Mouse (Mus musculus): ENCODE results near the gene Nhsl2.

The Nhsl2 gene

DNA sequence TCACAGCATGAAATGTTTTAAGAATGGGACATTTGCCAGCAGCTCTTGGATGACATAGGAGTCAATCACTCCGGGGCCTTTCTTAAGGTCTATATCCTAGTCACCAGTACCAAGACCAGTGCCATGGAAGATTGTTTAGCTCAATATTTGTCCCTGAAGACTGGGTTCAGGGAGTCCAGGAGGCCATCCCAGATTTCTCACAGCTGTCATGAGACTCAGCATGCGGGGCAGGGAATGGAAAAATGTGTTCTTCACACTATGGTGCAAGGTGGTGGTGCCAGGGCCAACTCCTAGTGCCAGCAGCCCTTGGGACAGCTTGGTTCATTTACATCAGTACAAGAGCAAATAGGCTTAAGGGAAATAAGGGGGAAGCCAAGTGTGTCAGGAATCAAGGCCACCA, 131.4 kb downstream of the Nhsl2 start:
- in situ Hi-C loops (cut with MboI, MseI) = loop anchor here in 1 of 2 experiments (10.0 kb wide), 1 partner anchor 1816 kb away; no protein-coding TSS in a partner anchor

- in situ Hi-C loops (cut with MboI, MseI) = loop anchor here in 1 of 2 experiments (10.0 kb wide), 1 partner anchor 1817 kb away; no protein-coding TSS in a partner anchor
Measured at GRCm38 (mm10) chrX:101981450-101981849, 132.3 kb downstream of the Nhsl2 start.

DNA sequence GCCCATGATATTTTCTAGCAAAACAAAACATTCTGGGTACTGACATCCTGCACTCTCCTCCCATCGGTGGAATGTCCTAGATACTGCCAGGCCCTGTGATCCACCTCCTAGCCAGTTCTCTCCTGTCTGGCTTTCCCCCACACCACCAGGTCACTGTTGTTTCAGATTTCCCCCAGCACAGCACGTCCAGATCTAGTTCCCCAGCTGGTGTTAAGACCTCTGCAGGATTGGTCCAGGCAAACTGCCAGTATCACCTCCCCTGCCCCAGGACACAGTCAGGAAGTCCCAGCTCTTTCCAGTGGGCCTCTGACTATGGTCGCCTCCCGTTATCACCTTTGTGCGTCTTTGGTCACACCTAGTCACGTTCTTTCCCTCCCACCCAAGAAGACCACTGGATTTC, 134.5 kb downstream of the Nhsl2 start:
- in situ Hi-C loops (cut with MboI, MseI) = loop anchor here in 1 of 2 experiments (10.0 kb wide), 1 partner anchor 1819 kb away; no protein-coding TSS in a partner anchor

DNA sequence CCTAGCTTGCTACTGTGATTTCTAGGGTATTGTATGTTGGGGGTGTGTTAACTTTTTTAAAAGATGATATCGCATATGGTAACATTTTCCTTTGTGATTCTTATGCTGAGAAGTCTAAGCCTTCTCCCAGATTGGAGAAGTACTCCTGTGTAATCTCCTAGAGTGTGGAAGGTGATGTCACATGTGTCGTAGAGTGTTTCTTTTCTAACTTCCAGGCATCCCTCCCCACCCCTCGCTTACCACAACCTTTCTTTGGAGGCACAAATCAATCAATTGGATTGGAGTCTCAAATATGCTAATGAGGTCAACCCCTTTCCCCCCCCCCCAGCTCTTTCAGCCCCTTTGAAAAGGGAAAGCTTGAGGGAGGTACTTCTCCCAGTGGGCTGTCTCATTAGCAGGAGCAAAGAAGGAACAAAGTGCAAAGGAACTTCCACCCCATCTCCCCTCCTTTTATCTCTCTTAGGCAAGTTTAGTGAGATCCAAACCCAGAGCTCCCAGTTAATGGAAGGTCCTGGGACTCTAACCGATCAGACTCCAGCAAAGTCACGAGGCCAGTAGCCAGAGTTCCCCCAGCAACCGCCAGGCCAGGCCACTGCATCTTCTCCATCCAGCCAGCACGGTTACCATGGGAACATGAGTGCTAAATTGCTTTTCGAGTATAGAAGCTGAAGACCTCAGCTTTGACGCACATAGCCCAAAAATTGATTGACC, 137.6 kb downstream of the Nhsl2 start:
- in situ Hi-C loops (cut with MboI, MseI) = loop anchor here in 1 of 2 experiments (10.0 kb wide), 1 partner anchor 1822 kb away; no protein-coding TSS in a partner anchor

DNA sequence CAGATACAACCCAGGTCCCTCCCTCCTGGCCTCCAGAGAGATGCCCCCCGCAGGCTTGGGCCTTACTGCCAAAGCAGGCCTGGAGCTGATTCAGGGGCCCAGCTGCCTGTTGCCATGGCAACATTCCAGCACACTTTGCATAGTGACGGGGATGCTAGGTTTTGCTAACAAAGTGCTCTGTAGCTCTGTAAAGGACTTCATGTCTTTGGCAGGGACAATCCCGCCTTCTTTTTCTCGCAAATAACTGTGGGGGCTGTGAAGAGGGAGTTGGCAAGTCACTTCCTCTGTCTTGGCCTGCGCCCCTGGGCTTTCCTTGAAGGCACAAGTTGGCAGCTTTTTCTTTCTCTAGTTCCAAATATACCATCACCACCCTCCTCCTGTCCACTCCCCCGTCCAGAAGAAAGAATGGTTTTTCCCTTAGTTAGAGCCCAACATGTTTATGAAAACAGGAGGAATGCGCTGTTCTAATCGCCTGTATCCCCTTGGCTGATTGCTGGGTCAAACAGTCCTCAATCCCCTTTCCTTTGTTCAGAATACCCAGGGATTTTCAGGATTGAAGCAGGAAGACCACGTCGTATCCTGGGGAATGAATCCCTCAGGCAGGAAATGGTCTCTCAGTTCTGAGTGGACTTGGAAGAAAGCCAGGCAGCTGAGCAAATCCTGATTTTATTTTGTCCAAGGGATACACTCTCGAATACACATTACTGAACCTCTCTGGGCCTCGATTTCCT, 144.8 kb downstream of the Nhsl2 start:
- in situ Hi-C loops (cut with MboI, MseI) = no loop called here

GRCm38 (mm10) chrX:101996726-101997125, 147.5 kb downstream of the Nhsl2 start:
- in situ Hi-C loops (cut with MboI, MseI) = no loop called here

DNA sequence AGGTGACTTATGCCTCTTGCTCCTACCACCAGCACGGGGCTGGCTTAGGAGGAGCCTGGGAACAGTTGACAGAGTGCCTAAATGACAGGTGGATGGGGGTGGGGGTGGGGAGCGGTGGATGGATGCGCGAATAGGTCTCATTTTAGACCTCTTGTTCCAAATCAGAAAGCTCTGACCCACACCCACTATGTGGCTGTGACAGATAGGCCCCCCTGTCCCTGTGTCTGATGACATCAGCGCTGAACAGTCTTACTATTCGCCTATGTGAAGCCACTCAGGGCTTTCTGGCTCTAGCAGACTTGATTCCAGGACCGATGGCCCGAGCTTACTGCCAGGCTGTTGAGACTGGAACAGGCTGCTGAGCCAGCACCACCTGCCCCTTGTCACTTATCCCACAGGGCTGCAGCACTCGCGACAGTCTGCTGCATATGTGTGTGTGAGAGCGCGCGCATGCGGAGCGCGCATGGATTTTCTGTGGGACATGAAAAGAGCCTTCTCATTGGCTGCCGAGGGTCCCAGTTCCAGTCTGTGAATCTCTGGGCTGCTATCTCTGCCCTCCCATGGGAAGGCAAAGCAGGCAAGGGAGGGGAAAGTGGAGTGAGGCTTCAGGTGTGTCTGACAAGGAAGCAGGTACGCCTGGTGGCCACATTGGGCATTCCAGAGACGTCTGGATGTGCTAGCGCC, 154.6 kb downstream of the Nhsl2 start:
- in situ Hi-C loops (cut with MboI, MseI) = no loop called here

DNA sequence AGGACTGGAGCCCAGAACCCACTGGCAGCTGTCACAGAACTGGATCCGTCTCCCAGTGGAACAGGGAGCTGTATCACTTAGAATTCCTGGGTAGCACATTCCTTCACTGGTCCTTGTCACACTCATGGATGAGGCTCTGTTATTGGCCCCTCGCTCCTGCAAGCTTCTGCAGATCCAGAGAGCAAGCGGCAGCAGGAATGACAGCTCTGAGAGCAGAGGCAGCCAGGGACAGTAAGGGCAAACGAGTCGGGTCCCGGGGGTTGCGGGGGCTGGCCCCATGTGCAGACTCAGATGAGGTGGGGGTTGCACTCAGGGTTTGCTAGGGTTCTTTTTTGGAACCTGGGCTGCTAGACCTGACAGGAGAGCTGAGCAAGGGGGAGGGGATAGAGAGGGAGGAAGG, 155.2 kb downstream of the Nhsl2 start:
- in situ Hi-C loops (cut with MboI, MseI) = no loop called here

DNA sequence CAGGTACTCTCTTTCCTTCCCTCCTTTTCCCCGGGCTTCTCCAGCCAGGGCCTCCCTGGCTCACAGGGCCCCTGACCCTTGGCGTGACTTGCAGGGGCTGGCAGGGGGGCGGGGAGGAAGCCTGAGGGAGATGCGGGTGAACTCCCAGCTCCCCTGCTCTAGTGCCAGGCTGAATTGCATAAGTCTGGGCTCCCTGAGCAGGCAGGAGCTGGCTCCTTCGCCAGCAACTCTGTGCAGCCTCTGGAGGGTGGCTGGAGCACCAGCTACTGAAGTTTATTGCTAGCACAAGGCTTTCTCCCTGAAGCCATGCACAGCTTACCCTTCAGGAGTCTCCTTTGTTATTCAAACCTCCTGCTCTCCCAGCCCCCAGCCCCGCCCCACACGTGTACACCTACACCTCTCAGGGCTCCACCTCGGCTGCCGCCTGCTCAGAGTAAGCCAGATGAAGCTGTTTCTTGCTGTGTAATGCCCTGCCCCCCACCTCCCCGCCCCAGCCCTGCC, 156.0 kb downstream of the Nhsl2 start:
- in situ Hi-C loops (cut with MboI, MseI) = no loop called here

GRCm38 (mm10) chrX:102007935-102008334, 158.8 kb downstream of the Nhsl2 start:
- in situ Hi-C loops (cut with MboI, MseI) = no loop called here

DNA sequence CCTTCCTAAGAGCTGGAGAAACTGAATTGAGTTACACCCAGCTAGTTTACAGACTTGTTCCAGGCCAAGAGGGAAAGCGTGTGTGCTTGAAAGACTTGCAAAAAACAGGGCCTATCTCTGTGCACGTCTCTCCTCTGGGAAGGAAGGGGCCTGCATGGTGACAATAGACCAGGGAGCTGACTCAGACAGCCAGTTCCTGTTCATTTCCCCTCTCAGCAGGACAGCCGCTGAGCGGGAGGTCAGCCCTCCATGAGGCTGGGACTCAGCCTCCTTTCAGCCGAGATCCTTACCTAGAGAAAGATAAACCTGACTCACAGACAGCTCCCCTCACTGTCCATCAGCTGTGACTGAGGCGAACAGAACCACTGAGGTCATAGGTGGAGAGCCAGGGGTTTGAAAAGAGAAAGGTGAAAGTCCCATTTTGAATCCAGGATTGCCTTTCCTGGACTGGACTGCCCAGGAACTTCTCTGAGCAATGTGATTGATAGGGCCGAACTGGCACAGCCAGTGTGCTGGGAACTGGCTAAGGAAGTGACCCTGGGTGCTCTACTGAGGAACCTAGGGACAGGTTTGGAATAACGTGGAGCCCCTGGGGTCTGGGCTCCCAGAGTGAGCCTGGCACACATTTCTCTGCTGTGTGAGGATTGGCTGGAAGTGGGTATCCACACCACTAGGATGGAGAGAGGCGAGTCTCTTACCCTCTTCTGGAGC, 168.2 kb downstream of the Nhsl2 start:
- in situ Hi-C loops (cut with MboI, MseI) = loop anchor here in 1 of 2 experiments (10.0 kb wide), 1 partner anchor 1637 kb away; no protein-coding TSS in a partner anchor

DNA sequence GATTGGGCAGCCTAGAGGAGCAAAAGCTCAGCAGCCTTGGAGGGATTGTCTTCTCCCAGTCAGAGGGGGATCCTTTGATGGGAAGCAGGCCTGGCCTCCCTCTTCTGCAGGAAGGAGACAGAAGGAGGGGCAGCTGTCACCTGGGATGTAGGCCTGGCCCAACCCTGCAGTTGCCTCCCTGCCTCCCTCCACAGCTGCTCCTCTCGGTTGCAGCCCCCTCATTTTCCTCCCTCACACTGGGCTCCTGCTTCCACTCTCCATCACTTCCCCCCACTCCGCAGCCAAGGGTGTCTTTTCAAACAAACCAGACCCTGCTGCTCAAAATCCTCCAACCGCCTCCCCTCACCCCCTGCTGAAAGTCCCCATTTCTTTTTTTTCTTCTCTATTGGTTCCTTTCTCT, 169.7 kb downstream of the Nhsl2 start:
- in situ Hi-C loops (cut with MboI, MseI) = loop anchor here in 1 of 2 experiments (10.0 kb wide), 1 partner anchor 1636 kb away; no protein-coding TSS in a partner anchor

DNA sequence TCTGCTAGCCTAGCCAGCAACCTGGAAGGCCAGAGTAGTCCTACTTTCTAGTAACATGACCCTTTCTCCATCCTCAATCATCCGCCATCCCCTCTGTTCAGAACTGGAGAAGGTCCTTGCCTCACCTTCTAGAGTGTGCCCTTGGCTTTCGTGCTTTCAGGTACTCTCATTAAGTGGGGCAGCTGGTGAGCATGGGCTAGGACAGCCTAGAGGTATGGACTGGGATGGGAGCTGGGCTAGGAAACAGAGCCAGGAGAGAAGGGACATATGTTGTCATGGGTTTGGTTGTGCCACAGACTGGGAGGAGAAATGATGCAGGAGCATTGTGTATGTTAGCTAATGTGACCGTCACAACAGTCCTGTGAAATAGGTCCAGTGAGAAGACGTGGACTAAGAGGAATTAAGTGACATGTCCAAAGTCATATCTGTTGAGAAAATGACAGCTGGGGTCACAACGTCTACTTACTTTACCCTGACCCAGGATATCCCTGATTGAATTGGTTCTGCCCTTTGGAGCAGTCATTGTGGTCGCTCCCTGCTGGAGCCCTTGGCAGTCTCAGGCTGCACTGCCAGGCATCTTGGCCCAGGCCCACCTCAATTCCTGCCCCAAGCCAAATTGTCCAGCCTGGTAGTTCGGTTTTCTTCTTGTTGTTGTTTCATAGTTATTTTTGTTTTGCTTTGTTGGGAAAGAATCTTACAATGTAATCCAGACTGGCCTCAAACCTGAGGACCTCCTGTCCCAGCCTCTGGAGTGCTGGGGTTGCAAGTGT, 170.5 kb downstream of the Nhsl2 start:
- in situ Hi-C loops (cut with MboI, MseI) = loop anchor here in 1 of 2 experiments (10.0 kb wide), 1 partner anchor 1635 kb away; no protein-coding TSS in a partner anchor

DNA sequence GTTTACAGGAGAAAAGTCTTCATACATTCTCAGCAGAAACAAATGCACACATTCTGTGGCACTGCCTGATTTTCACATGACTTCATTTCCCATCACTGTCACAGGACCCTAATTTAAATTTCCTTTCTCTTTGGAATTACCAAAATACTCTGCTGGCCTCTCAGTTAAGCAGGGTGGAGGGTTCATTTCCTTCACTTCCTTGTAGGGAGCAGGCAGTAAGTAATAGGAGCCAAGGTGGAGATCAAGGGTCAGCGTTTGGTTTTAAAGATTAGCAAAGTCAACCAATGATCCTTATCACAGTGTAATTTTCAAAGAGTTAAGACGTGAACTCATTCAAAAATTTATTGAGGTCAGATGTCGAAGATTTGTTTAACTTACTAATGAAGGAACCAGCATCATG, 175.8 kb downstream of the Nhsl2 start:
- in situ Hi-C loops (cut with MboI, MseI) = no loop called here

- in situ Hi-C loops (cut with MboI, MseI) = no loop called here
Measured at GRCm38 (mm10) chrX:102031851-102032250, 182.7 kb downstream of the Nhsl2 start.

DNA sequence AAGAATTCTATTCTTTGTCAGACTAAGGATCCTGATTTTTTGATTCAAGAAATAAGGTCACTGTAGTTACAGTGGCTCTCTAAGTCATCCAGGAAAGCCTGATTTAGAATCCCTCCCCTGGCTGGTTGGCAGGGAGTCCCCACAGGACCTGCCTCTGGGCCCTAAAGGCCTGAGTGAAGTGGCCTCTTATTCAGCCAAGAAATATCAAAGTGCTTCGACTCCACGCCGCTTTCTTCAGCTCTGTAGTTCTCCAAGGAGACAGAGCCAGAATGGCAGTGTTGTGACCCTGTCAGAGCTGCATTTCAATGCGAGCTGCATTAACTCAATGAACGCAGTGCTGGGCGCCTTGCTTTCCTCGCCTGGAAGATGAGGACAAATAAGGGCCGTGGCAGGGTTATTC, 183.2 kb downstream of the Nhsl2 start:
- in situ Hi-C loops (cut with MboI, MseI) = no loop called here

- in situ Hi-C loops (cut with MboI, MseI) = no loop called here
Measured at GRCm38 (mm10) chrX:102033566-102033965, 184.4 kb downstream of the Nhsl2 start.

DNA sequence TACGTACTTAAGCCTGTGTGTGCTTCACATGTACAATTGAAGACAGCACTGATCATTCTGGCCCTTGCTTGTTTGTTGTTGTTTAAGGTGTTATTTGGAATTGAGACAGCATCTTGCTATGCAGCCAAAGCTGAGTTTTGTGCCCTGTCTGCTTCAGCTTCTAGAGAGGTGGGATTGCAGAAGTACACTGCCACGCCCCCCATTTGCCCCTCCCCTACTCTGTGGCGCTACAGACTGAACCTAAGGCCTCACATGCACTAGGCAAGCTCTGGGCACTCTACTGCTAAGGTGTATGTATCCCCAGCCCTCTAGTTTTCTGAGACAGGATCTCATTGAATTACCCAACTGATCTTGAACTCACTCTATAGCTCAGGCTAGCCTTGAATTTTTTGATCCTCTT, 186.5 kb downstream of the Nhsl2 start:
- in situ Hi-C loops (cut with MboI, MseI) = no loop called here

DNA sequence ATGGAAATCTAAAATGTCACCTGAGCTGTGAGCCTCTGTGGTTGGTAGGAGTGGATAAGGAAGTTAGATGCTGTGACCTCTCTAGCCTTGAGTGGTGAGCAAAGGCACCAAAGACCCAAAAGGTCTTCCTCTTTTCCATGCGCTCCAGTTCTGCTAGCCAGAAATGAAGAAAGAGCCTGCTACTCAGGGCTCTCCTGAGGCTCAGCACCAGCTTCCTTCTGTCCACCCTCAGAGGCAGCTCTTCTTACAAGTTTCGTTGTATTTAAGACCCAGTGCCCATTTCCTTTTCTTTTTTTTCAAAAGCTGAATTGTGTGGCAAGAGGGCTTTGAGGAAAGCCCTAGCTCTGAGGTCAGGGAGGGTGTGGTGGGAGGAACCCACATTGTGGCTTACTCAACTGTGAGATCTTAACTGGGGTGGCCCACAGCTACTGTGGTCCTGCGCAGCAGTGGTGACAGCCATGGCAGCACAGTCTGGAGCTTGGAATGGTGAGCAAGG, 187.7 kb downstream of the Nhsl2 start:
- in situ Hi-C loops (cut with MboI, MseI) = no loop called here

GRCm38 (mm10) chrX:102037506-102037905, 188.3 kb downstream of the Nhsl2 start:
- in situ Hi-C loops (cut with MboI, MseI) = no loop called here
